Mouse (Mus musculus): ENCODE data around the gene 2900026A02Rik. TPM values are rescaled to one million over a fixed set of nuclear protein-coding genes. Genes with fewer than 3 reads are reported as not detected.

The 2900026A02Rik gene
- polyA plus RNA-seq, 1 experiment from 2014 or later: 4.5 TPM

DNA sequence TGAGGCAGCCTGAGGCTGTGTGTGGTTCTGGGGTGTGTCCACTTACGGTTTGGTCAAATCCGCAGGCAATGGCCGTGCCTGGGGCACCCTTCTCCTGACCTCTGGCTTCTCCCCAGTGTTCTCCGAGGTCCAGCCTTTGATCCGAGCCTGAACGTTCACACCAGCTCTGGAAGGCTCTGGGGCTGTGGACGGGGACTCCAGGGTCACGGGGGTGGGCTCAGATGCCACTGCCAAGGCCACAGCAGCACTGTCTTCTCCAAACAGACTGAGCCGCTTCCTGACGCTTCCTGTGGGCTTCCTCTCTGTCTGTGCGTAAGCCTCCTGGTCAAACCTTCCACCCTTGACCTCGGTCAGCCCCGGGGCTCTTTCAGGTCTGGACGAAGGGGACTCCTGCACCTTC, 30.5 kb downstream of the 2900026A02Rik start:
- H3K27ac ChIP-seq: no peak overlapping the region
- H3K27me3 ChIP-seq: no peaks in the 10 kb centered on the region
- H3K9ac ChIP-seq: no peak overlapping the region
- H3K4me3 ChIP-seq (replicated peaks): no peak overlapping the region
- no peaks in the 10 kb centered on the region for H3K9me3 ChIP-seq
- WGBS: 86% methylated on average over 14 of the region's 14 CpGs
- no peak for ATAC-seq (ENCODE audit: low FRiP score)
- H3K4me2 ChIP-seq: no peak overlapping the region
- H3K4me1 ChIP-seq: peaks cover 3% of the 10 kb centered on the region; the same call in 1 of the 2 replicates
- H3K36me3 ChIP-seq (replicated peaks): peaks cover 5% of the 10 kb centered on the region

DNA sequence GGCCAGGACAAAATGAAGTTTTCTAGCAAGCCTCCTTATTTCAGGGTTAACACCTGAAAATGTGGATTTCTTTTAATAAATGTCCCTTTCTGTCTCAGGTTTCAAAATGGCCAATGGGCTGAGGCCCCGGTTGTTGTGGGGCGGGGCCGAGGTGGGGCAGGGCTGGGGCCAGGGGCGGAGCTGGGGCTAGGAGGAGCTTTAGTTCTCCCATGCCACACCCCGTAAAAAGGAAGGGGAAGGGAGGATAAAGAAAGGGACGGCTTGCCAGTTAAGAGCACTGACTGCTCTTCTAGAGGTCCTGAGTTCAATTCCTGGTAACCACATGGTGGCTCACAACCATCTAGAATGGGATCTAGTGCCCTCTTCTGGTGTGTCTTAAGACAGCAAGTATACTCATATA, 39.6 kb downstream of the 2900026A02Rik start:
- Histone ChIP-seq H3K4me3 (replicated peaks) (no peak overlapping the region), H3K9me3 (no peaks in the 10 kb centered on the region), H3K9ac (no peak overlapping the region), H3K27me3 (no peaks in the 10 kb centered on the region), H3K36me3 (replicated peaks) (0 out of 2 replicates have a peak, but pooled peaks cover 13% of the 10 kb centered on the region), H3K4me2 (no peak overlapping the region), H3K27ac (no peak overlapping the region), H3K4me1 (peaks cover 15% of the 10 kb centered on the region)
- no peak for ATAC-seq (ENCODE audit: low FRiP score)
- WGBS: 46% methylated on average over 6 of the region's 6 CpGs

DNA sequence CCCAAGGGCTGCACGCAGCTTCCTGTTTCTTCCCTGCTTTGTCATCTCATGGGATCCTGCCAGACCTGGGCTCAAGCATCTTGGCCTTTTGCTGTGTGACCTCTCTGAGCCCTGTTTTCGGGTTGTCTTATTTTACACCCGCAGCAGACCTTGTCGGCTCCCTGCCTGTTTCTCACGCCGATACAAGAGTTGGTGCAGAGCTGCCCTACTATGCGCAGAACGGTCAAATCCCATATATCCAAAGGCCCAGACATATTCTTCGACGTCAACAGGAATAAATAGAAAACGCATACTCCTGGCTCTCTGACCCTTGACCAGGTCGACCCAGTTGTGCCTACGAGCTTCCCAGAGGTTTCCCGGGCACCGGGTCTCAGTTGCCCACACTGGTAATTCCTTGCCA, 40.3 kb downstream of the 2900026A02Rik start:
- no peaks in the 10 kb centered on the region for H3K9me3 ChIP-seq
- H3K9ac ChIP-seq: no peak overlapping the region
- H3K36me3 ChIP-seq (replicated peaks): 0 out of 2 replicates have a peak, but pooled peaks cover 13% of the 10 kb centered on the region
- H3K4me2 ChIP-seq: peak overlapping the region; percentile 47
- peak overlapping the region; percentile 24; the same call in 1 of the 2 replicates for H3K4me3 ChIP-seq (replicated peaks)
- H3K27ac ChIP-seq: peak overlapping the region; percentile 74
- H3K4me1 ChIP-seq: peaks cover 15% of the 10 kb centered on the region
- no peak for ATAC-seq (ENCODE audit: low FRiP score)
- H3K27me3 ChIP-seq: no peaks in the 10 kb centered on the region
- 83% methylated on average over 15 of the region's 15 CpGs for WGBS

DNA sequence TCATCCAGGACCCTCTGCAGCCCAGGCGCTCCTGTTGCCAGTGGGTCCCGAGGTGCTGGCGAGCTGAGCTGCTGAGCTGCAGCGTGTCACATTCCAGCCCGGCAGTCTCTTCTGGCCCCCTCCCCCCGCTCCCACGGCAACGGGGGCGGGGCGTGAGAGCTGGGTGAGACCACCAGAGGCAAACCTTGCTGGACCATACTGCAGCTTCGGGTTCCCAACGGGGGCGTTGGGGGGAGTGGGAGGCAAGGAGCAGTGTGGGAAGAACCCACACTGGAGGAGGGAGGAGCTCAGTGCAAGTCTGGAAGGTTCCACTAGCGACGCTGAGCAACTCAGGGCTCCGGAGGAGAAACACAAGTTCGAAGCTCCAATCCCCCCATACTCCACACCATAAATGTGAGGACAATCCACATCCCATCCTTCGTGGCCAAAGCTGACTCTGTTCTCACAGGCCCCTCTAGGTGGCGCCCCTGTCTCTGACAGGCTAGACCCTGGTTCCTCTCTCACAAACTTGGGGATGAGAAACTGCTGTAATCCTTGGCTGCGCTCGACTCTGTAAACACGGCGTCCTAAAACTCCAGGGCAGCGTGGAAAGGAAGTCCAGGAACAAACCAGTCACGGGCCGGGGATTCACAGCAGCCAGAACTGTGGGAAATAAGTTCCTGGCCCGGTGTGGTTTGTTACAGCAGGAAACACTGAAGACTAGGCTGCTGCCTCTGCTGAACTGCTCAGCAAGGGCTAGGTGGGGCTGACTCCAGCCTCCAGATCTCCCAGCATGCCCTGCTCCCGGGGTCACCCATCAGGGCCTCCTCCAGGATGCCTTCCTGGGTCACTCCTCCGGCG, 41.0 kb downstream of the 2900026A02Rik start:
- Histone ChIP-seq H3K4me3 (replicated peaks) (peak overlapping the region; percentile 24), H3K4me1 (peaks cover 15% of the 10 kb centered on the region), H3K4me2 (peak overlapping the region; percentile 47), H3K9me3 (no peaks in the 10 kb centered on the region), H3K36me3 (replicated peaks) (0 out of 2 replicates have a peak, but pooled peaks cover 13% of the 10 kb centered on the region), H3K9ac (peak overlapping the region; percentile 46), H3K27ac (peak overlapping the region; percentile 74), H3K27me3 (no peaks in the 10 kb centered on the region)
- WGBS: 2% methylated on average over 30 of the region's 30 CpGs
- ATAC-seq (ENCODE audit: low FRiP score): peak; percentile 82

DNA sequence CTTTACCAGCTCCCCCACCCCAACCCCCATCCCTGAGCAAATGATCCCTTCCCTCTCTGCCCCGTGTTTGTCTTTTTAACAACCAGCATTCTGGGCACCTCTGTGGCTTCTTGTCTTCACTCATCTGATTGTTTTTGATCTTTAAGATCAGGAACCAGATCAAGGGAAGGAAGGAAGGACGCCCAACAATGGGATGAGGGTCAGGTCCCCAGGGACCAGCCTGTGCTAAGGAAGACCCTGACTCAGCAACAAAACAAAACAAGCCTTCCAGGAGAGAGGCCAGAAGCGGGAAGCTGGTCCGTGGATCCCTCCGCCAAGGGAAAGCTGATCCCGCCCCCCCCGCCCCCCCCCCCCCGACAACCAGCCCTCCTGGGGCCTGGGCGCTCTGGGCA, 41.6 kb downstream of the 2900026A02Rik start:
- Histone ChIP-seq H3K4me3 (replicated peaks) (peak overlapping the region; percentile 24), H3K4me2 (peak overlapping the region; percentile 47), H3K27ac (no peak overlapping the region; the same call in 1 of the 2 replicates), H3K36me3 (replicated peaks) (0 out of 2 replicates have a peak, but pooled peaks cover 13% of the 10 kb centered on the region), H3K4me1 (peaks cover 17% of the 10 kb centered on the region), H3K9ac (peak overlapping the region; percentile 46), H3K27me3 (no peaks in the 10 kb centered on the region), H3K9me3 (no peaks in the 10 kb centered on the region)
- 10% methylated on average over 7 of the region's 9 CpGs for WGBS
- 0 out of 2 replicates have a peak, but pooled peaks have one; percentile 9 for ATAC-seq (ENCODE audit: low FRiP score)

DNA sequence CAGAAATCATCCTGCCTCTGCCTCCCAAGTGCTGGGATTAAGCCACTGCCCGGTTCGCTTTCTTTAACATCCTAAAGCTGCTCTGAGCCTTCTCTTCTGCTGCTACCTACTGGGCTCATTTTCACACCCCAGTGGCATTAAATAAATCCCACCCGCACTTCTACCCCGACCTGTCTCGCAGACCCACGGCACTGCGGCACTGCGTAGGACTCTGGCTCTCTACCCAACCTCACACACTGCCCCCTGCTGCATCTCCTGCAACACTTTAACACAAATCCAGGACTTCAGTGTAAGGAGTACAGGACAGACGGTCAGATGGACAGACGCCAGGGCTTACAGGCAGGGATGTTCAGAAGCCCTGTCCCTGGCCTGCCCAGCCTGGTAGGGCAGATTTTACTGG, 45.1 kb downstream of the 2900026A02Rik start:
- H3K4me2 ChIP-seq: no peak overlapping the region
- no peak overlapping the region for H3K27ac ChIP-seq
- H3K9ac ChIP-seq: no peak overlapping the region
- H3K4me3 ChIP-seq (replicated peaks): no peak overlapping the region
- no peaks in the 10 kb centered on the region for H3K9me3 ChIP-seq
- no peaks in the 10 kb centered on the region for H3K27me3 ChIP-seq
- peaks cover 21% of the 10 kb centered on the region for H3K4me1 ChIP-seq
- H3K36me3 ChIP-seq (replicated peaks): no peaks in the 10 kb centered on the region
- 91% methylated on average over 10 of the region's 10 CpGs for WGBS
- no peak for ATAC-seq (ENCODE audit: low FRiP score)

DNA sequence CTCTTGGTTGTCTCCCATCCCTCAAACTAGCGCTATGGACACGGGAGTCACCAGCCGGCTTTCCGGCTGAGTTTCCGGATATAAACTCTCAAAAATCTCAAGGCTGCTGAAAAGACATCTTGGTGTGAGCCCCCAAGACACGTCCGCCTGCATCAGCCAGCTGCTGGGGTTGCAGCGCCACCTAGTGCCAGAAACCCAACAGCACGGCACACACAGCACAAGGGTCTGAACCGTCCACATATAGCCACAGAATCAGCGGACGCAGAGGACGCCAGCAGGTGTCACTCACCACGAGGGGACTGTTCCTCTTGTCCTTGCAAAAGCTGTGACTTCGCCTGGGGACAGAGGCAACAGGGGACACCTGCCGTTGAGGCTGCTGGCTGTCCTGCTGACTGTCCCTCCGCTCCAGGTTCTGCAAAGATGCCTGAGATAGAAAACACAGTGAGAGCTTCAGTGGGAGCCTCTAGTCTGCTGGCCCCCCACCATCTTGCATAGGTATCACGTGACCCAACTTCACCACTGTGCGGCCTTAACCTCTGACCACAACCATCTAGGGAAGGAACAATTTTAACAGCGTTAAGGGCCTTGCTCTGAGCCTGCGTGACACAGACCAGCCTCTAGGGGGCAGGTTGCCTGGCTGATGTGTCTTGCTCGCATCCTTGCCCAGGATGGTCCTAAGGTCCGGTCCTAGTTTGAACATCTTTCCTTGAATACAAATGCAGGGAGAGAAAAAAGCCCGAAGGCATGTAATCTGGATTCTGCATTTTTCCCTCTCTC, 45.9 kb downstream of the 2900026A02Rik start:
- no peak overlapping the region for H3K4me3 ChIP-seq (replicated peaks)
- ATAC-seq (ENCODE audit: low FRiP score): no peak
- no peak overlapping the region for H3K9ac ChIP-seq
- no peaks in the 10 kb centered on the region for H3K36me3 ChIP-seq (replicated peaks)
- no peaks in the 10 kb centered on the region for H3K27me3 ChIP-seq
- no peak overlapping the region for H3K4me2 ChIP-seq
- peaks cover 15% of the 10 kb centered on the region for H3K4me1 ChIP-seq
- no peak overlapping the region for H3K27ac ChIP-seq
- 48% methylated on average over 24 of the region's 24 CpGs for WGBS
- H3K9me3 ChIP-seq: no peaks in the 10 kb centered on the region

DNA sequence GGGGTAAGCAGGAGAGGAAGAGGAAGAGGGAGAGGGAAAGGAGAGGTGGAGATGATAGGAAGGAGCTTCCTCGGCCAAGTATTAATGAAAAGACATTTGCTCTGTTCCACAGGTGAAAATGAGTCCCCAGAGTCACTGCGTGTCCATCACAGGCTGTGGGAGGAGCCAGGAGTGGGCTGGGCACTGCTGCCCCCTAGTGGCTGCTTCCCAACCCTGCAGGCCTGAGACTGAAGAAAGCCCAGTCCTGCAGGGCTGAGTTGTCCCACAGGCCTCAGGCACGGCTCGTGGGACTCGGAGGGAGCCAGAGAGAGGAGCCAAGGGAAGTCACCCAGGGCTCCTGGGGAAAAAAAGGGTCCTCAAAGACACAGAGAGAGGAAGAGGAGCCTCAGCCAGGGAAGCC, 47.7 kb downstream of the 2900026A02Rik start:
- no peaks in the 10 kb centered on the region for H3K36me3 ChIP-seq (replicated peaks)
- WGBS: 25% methylated on average over 5 of the region's 5 CpGs
- H3K4me2 ChIP-seq: no peak overlapping the region
- H3K4me3 ChIP-seq (replicated peaks): no peak overlapping the region
- no peak overlapping the region for H3K27ac ChIP-seq
- ATAC-seq (ENCODE audit: low FRiP score): no peak
- H3K27me3 ChIP-seq: no peaks in the 10 kb centered on the region
- 0 out of 2 replicates have a peak, but pooled peaks cover 6% of the 10 kb centered on the region for H3K4me1 ChIP-seq
- H3K9ac ChIP-seq: no peak overlapping the region
- no peaks in the 10 kb centered on the region for H3K9me3 ChIP-seq

DNA sequence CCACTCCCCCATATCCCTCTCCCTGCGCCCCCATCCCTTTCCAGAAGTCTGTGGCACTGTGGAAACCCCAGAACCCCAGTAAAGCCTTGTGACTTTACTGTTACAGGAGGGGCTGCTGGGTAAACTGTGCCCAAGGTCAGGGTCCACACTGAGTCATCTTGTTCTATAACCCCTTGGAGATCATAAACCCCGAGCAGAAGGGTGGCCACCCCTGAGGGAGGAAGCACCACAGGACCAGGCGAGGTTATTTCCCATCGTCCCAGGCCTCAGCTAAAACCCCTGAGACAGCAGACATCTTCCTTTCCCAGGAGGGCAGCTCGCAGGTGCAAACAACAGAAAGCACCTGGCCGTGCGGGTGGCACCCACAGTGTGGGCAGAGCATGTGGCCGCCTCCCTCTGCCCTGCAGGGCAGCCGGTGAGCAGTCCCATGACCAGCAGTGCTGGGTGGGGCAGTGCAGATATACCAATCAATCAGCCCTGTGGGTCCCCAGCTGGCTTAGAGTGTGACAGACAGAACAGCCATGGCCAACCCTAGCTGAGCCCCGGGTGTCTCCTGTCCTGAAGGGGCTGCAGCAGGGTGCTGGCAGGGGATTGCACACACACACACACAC, 49.0 kb downstream of the 2900026A02Rik start:
- 0 out of 2 replicates have a peak overlapping the region, but pooled peaks have one; percentile 7 for H3K9ac ChIP-seq
- no peak for ATAC-seq (ENCODE audit: low FRiP score)
- H3K4me1 ChIP-seq: 0 out of 2 replicates have a peak, but pooled peaks cover 6% of the 10 kb centered on the region
- H3K4me2 ChIP-seq: no peak overlapping the region
- no peaks in the 10 kb centered on the region for H3K27me3 ChIP-seq
- no peak overlapping the region for H3K27ac ChIP-seq
- no peaks in the 10 kb centered on the region for H3K36me3 ChIP-seq (replicated peaks)
- no peak overlapping the region for H3K4me3 ChIP-seq (replicated peaks)
- no peaks in the 10 kb centered on the region for H3K9me3 ChIP-seq
- 92% methylated on average over 10 of the region's 10 CpGs for WGBS

DNA sequence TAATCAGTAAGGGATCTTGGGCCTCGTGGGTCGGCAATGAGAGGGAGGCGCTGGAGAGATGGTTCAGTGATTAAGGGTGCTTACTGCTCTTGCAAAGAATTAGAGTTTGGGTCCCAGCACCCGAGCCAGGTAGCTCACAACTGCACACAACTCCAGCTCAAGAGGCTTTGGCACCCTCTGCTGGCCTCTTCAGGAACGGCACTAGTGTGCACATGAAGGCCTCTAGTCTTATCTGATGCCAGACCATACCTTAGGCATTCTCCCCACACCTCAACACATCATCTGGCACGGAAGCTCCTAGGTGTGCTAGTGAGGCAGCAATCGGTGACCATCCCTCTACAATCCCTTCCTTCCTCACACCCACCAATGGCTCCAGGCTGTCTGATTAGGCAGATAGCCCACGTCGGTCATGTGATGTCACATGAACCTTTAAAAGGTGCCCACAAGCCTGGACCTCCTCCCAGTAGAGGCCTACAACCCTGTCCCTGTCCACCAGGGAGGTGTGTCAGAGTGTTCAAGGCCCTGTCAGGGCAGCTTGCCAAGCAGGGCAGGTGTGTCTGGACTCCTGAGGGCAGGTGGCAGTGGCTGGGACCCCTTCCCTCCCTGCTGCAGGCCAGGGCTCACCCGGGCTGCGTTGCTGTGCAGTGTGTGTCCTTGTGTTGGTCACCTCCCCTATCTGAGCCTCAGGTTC, 50.8 kb downstream of the 2900026A02Rik start:
- WGBS: 90% methylated on average over 11 of the region's 11 CpGs
- Histone ChIP-seq H3K27me3 (no peaks in the 10 kb centered on the region), H3K4me1 (peaks cover 11% of the 10 kb centered on the region), H3K9ac (no peak overlapping the region), H3K4me3 (replicated peaks) (no peak overlapping the region), H3K27ac (no peak overlapping the region), H3K4me2 (no peak overlapping the region), H3K9me3 (no peaks in the 10 kb centered on the region), H3K36me3 (replicated peaks) (no peaks in the 10 kb centered on the region)
- ATAC-seq (ENCODE audit: low FRiP score): no peak

DNA sequence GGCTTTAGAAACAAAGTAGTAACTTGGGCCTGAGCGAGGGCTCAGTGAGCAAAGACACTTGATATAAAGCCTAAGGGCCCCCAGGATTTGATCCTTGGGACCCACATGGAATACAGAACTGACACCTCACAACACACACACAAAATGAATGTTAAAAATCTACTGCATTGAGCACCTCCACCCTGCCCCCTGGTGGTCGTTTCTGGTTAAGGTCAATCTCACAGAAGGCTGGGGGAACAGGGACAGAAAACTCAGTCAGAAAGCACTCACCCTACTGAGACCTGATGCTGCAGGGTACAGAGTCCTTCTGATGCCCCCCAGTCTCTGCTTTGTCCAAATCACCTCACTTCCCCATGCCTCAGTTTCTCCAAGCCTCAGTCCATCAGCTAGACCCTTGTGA, 53.3 kb downstream of the 2900026A02Rik start:
- WGBS: 42% methylated on average over 2 of the region's 2 CpGs
- H3K4me1 ChIP-seq: peaks cover 24% of the 10 kb centered on the region
- no peak for ATAC-seq (ENCODE audit: low FRiP score)
- no peak overlapping the region for H3K9ac ChIP-seq
- H3K36me3 ChIP-seq (replicated peaks): no peaks in the 10 kb centered on the region
- no peaks in the 10 kb centered on the region for H3K27me3 ChIP-seq
- H3K9me3 ChIP-seq: no peaks in the 10 kb centered on the region
- no peak overlapping the region for H3K27ac ChIP-seq
- no peak overlapping the region for H3K4me3 ChIP-seq (replicated peaks)
- no peak overlapping the region for H3K4me2 ChIP-seq

Data from forebrain, embryonic 12.5 days (tissue).